In the genomic region with DNA sequence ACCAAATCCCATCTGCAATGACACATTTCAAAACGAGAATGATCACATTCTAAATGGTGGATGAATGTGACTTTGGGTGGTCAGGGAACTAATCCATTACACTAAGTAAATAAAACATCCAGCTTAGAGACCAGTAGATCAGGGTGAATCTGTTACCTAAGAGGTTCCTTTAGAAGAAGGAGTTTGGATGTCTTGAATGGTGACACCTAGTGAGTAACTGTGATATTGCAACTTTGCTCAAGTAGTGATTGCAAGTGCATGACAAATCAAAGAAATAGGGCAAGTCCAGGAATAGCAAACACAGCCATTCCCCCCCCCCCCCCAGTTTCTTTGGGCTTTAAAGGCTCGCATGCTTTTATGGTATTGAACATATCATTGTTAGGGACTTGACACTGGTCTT, we compare ENCODE assay signal across 10 mouse cellular contexts.
A peak's percentile ranks its signal among the peaks of the same experiment; 100 is the strongest.
DNase-seq lines count a peak whose midpoint lies in the region; ATAC-seq and TF ChIP-seq lines count a peak whose summit lies in the region.
"Had no signal": no experiment of that assay in that cellular context is flagged by ENCODE, and none has a peak within 500 bp of the region (broad histone marks: within the 10 kb centered on the region; RNA-seq: fewer than 3 reads in every experiment).

No protein-coding gene starts in this region.

- CTCF ChIA-PET in Patski (lab: Charles Lee), result interaction anchor here (1.0 to 1.3 kb wide), 3 partner anchors 25 to 72 kb away, joined by 3 to 4 read pairs (median 3); no protein-coding TSS in a partner anchor

- POLR2A ChIA-PET in Patski (lab: Charles Lee), result no interaction called here

- in situ Hi-C loops in Patski (cut with MboI; ENCODE audit: low pct_unique_long_range_greater_than_20kb), result no loop called here

- no peaks in the 10 kb centered on the region for H3K36me3 ChIP-seq in forebrain, embryonic 14.5 days (ENCODE audit: control insufficient read depth, insufficient read depth, low read length)
- no peaks in the 10 kb centered on the region for H3K36me3 ChIP-seq in forebrain, embryonic 13.5 days (ENCODE audit: poor library complexity, severe bottlenecking)
- no peaks in the 10 kb centered on the region for H3K36me3 ChIP-seq in limb, embryonic 14.5 days (ENCODE audit: control insufficient read depth, insufficient read depth, low read length)
- no peaks in the 10 kb centered on the region for H3K36me3 ChIP-seq in limb, embryonic 10.5 days
- H3K36me3 ChIP-seq: heart, embryonic 15.5 days; midbrain, embryonic 12.5 days had no signal

- peak; percentile 68 for DNase-seq in forebrain, embryonic 14.5 days (ENCODE audit: low spot score)
- DNase-seq in limb, embryonic 14.5 days (ENCODE audit: low spot score), result peak; percentile 39
- no peak for DNase-seq in limb, embryonic 10.5 days (ENCODE audit: low spot score)
- DNase-seq in Patski (ENCODE audit: low read depth, low spot score), result no peak
- DNase-seq in hindlimb bud, embryonic 11.5 days (ENCODE audit: extremely low spot score, low read depth, low spot score), result peak; percentile 57
- DNase-seq in adrenal gland, postnatal 25 days, result no peak
- DNase-seq in urinary bladder, adult 18-20 months (ENCODE audit: low spot score in 2 of 2), result no peak

- 41% methylated on average over 2 of the region's 2 CpGs for WGBS in forebrain, embryonic 14.5 days
- WGBS in forebrain, embryonic 13.5 days, result 34% methylated on average over 2 of the region's 2 CpGs
- 31% methylated on average over 2 of the region's 2 CpGs for WGBS in limb, embryonic 14.5 days
- WGBS in limb, embryonic 10.5 days, result 41% methylated on average over 2 of the region's 2 CpGs

- no peak overlapping the region for H3K4me3 ChIP-seq in forebrain, embryonic 14.5 days (ENCODE audit: low read depth, low read length)
- H3K4me3 ChIP-seq in forebrain, embryonic 13.5 days, result no peak overlapping the region
- H3K4me3 ChIP-seq in limb, embryonic 14.5 days (replicated peaks; ENCODE audit: low read length), result no peak overlapping the region
- no peak overlapping the region for H3K4me3 ChIP-seq in limb, embryonic 10.5 days
- H3K4me3 ChIP-seq: heart, embryonic 15.5 days; midbrain, embryonic 12.5 days had no signal

- no peaks in the 10 kb centered on the region for H3K4me1 ChIP-seq in forebrain, embryonic 14.5 days (ENCODE audit: control insufficient read depth, insufficient read depth, low read length)
- H3K4me1 ChIP-seq in forebrain, embryonic 13.5 days, result no peaks in the 10 kb centered on the region
- no peaks in the 10 kb centered on the region for H3K4me1 ChIP-seq in limb, embryonic 14.5 days (ENCODE audit: control insufficient read depth, insufficient read depth, low read length)
- H3K4me1 ChIP-seq in limb, embryonic 10.5 days, result no peaks in the 10 kb centered on the region
- H3K4me1 ChIP-seq: heart, embryonic 15.5 days; midbrain, embryonic 12.5 days had no signal

- no peak for TF ChIP-seq POLR2A in limb, embryonic 14.5 days (IDR thresholded peaks at IDR 0.05; ENCODE audit: borderline replicate concordance, extremely low read depth, insufficient read depth, insufficient read length)

- no peak overlapping the region for H3K4me2 ChIP-seq in forebrain, embryonic 14.5 days (ENCODE audit: low read length)
- H3K4me2 ChIP-seq in forebrain, embryonic 13.5 days, result no peak overlapping the region
- no peak overlapping the region for H3K4me2 ChIP-seq in limb, embryonic 14.5 days (replicated peaks; ENCODE audit: low read depth, low read length, severe bottlenecking)
- H3K4me2 ChIP-seq: heart, embryonic 15.5 days; midbrain, embryonic 12.5 days had no signal

- ATAC-seq in forebrain, embryonic 14.5 days, result no peak
- ATAC-seq in forebrain, embryonic 13.5 days, result no peak
- ATAC-seq in limb, embryonic 14.5 days (ENCODE audit: low FRiP score, low read depth), result no peak
- ATAC-seq in Patski, result no peak

- no peaks in the 10 kb centered on the region for H3K9me3 ChIP-seq in forebrain, embryonic 14.5 days (replicated peaks; ENCODE audit: control insufficient read depth, low read length)
- H3K9me3 ChIP-seq in forebrain, embryonic 13.5 days (replicated peaks), result no peaks in the 10 kb centered on the region
- no peaks in the 10 kb centered on the region for H3K9me3 ChIP-seq in limb, embryonic 14.5 days (ENCODE audit: control insufficient read depth, low read length)
- no peaks in the 10 kb centered on the region for H3K9me3 ChIP-seq in limb, embryonic 10.5 days (replicated peaks)
- H3K9me3 ChIP-seq: heart, embryonic 15.5 days; midbrain, embryonic 12.5 days had no signal

- no peak overlapping the region for H3K27ac ChIP-seq in forebrain, embryonic 14.5 days (ENCODE audit: low read depth, low read length)
- no peak overlapping the region for H3K27ac ChIP-seq in forebrain, embryonic 13.5 days
- H3K27ac ChIP-seq in limb, embryonic 14.5 days (replicated peaks; ENCODE audit: low read depth, low read length), result no peak overlapping the region
- H3K27ac ChIP-seq in limb, embryonic 10.5 days, result no peak overlapping the region
- H3K27ac ChIP-seq: heart, embryonic 15.5 days; midbrain, embryonic 12.5 days had no signal

- peak; percentile 43 for TF ChIP-seq CTCF in Patski (IDR thresholded peaks at IDR 0.05)

- H3K27me3 ChIP-seq in forebrain, embryonic 14.5 days (replicated peaks; ENCODE audit: control insufficient read depth, insufficient read depth, low read length), result no peaks in the 10 kb centered on the region
- no peaks in the 10 kb centered on the region for H3K27me3 ChIP-seq in forebrain, embryonic 13.5 days
- H3K27me3 ChIP-seq in limb, embryonic 14.5 days (ENCODE audit: control insufficient read depth, insufficient read depth, low read length), result no peaks in the 10 kb centered on the region
- no peaks in the 10 kb centered on the region for H3K27me3 ChIP-seq in limb, embryonic 10.5 days (ENCODE audit: low read depth, poor library complexity, severe bottlenecking)
- H3K27me3 ChIP-seq in Patski, result no peaks in the 10 kb centered on the region
- H3K27me3 ChIP-seq: heart, embryonic 15.5 days; midbrain, embryonic 12.5 days had no signal

- H3K9ac ChIP-seq in forebrain, embryonic 14.5 days (ENCODE audit: low read length), result no peak overlapping the region
- no peak overlapping the region for H3K9ac ChIP-seq in forebrain, embryonic 13.5 days
- H3K9ac ChIP-seq in limb, embryonic 14.5 days (ENCODE audit: low read depth, low read length, severe bottlenecking), result no peak overlapping the region
- H3K9ac ChIP-seq: heart, embryonic 15.5 days; midbrain, embryonic 12.5 days had no signal

Comparison
In these comparisons a context has a peak if more than half of its experiments do, and no peak if none do; other contexts are left out.
1. DNase-seq: peak in forebrain, embryonic 14.5 days (single experiment), limb, embryonic 14.5 days (single experiment) and hindlimb bud, embryonic 11.5 days (single experiment); none in limb, embryonic 10.5 days (single experiment), Patski (single experiment), adrenal gland, postnatal 25 days (single experiment) and urinary bladder, adult 18-20 months (0 of 2).